Mouse (Mus musculus): Measurements from ENCODE around the gene Slc44a4. TPM values are rescaled to one million over a fixed set of nuclear protein-coding genes. Genes with fewer than 3 reads are reported as not detected.
"Not testable (repeated sequence)": the region's sequence is repeated elsewhere in the genome, so short reads cannot be mapped to it uniquely, and the experiment has no call there.

The Slc44a4 gene
- polyA plus RNA-seq, 1 experiment: 14.6 TPM

DNA sequence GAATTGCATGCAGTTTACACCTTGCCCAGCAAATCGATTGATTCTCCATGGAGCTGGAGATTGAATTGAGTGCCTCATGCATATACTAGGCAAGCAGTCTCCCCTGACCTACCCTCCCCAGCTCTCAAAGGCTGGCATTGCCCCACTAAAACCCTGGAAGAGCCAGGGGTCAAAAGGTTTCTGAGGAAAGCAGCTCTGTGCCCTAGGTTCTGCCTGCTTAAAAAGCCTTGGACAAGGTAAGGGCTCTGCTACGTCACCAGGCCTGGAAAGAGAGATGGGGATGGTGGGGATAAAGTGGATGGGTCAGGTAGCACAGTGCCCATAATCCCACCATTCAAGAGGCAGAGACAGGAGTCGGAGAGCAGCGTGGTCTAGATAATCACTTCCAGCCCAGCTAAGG, 40.6 kb downstream of the Slc44a4 start:
- no peak overlapping the region for H3K4me2 ChIP-seq (ENCODE audit: low read depth)
- no peaks in the 10 kb centered on the region for H3K27me3 ChIP-seq (ENCODE audit: control insufficient read depth, insufficient read depth, insufficient read length)
- no peak overlapping the region for H3ac ChIP-seq (ENCODE audit: control insufficient read depth, insufficient read length)
- peaks cover 18% of the 10 kb centered on the region for H3K79me2 ChIP-seq (ENCODE audit: control insufficient read depth, insufficient read depth)
- H3K4me3 ChIP-seq: no peak overlapping the region
- TF ChIP-seq POLR2A (IDR thresholded peaks at IDR 0.05; ENCODE audit: insufficient read length, low read depth) (no peak), CEBPB (IDR thresholded peaks at IDR 0.05; ENCODE audit: insufficient read depth, poor library complexity, severe bottlenecking) (no peak), MAX (IDR thresholded peaks at IDR 0.05; ENCODE audit: low read depth) (no peak), REST (IDR thresholded peaks at IDR 0.05; ENCODE audit: insufficient read depth, insufficient read length) (no peak), MYOD1 (IDR thresholded peaks at IDR 0.05; ENCODE audit: control insufficient read depth in 1 of 3, insufficient read length in 2 of 3, low read depth in 2 of 3) (no peak), E2F4 (IDR thresholded peaks at IDR 0.05; ENCODE audit: insufficient read depth) (no peak), TCF3 (IDR thresholded peaks at IDR 0.05; ENCODE audit: insufficient read length, low read depth) (no peak), USF1 (IDR thresholded peaks at IDR 0.05; ENCODE audit: low read depth) (no peak), POLR2AphosphoS2 (IDR thresholded peaks at IDR 0.05; ENCODE audit: insufficient read length, low read depth) (no peak), TCF12 (IDR thresholded peaks at IDR 0.05; ENCODE audit: insufficient read depth, poor library complexity, severe bottlenecking) (no peak), SRF (IDR thresholded peaks at IDR 0.05; ENCODE audit: control insufficient read depth, insufficient read length, low read depth) (no peak), MYOG (IDR thresholded peaks at IDR 0.05; ENCODE audit: control insufficient read depth in 1 of 3, insufficient read depth in 1 of 3, insufficient read length in 2 of 3, low read depth in 2 of 3) (no peak)
- peaks cover 12% of the 10 kb centered on the region for H3K36me3 ChIP-seq (ENCODE audit: control insufficient read depth, insufficient read depth)

DNA sequence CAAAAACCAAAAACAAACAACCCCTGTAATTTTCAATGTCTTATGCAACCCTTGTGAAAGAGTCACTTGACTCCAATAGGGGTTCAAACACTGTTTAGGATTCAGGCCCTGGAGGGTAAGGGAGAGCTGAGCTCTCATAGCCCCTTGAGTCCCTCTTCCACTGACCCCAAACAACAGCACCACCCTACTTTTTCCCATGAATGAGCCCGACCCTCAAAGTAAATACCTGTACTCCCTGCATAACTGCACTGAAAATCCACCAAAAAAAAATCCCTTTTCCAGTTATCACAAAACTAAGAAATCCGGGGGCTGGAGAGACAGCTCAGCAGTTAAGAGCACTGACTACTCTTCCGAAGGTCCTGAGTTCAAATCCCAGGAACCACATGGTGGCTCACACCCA, 41.6 kb downstream of the Slc44a4 start:
- H3K27me3 ChIP-seq (ENCODE audit: control insufficient read depth, insufficient read depth, insufficient read length): no peaks in the 10 kb centered on the region
- peaks cover 14% of the 10 kb centered on the region for H3K79me2 ChIP-seq (ENCODE audit: control insufficient read depth, insufficient read depth)
- H3K36me3 ChIP-seq (ENCODE audit: control insufficient read depth, insufficient read depth): peaks cover 2% of the 10 kb centered on the region
- H3K4me2 ChIP-seq (ENCODE audit: low read depth): no peak overlapping the region
- H3ac ChIP-seq (ENCODE audit: control insufficient read depth, insufficient read length): no peak overlapping the region
- H3K4me3 ChIP-seq: no peak overlapping the region
- TF ChIP-seq E2F4 (IDR thresholded peaks at IDR 0.05; ENCODE audit: insufficient read depth) (no peak), CEBPB (IDR thresholded peaks at IDR 0.05; ENCODE audit: insufficient read depth, poor library complexity, severe bottlenecking) (no peak), POLR2AphosphoS2 (IDR thresholded peaks at IDR 0.05; ENCODE audit: insufficient read length, low read depth) (no peak), REST (IDR thresholded peaks at IDR 0.05; ENCODE audit: insufficient read depth, insufficient read length) (no peak), POLR2A (IDR thresholded peaks at IDR 0.05; ENCODE audit: insufficient read length, low read depth) (no peak), MYOD1 (IDR thresholded peaks at IDR 0.05; ENCODE audit: control insufficient read depth in 1 of 3, insufficient read length in 2 of 3, low read depth in 2 of 3) (no peak), MYOG (IDR thresholded peaks at IDR 0.05; ENCODE audit: control insufficient read depth in 1 of 3, insufficient read depth in 1 of 3, insufficient read length in 2 of 3, low read depth in 2 of 3) (no peak), USF1 (IDR thresholded peaks at IDR 0.05; ENCODE audit: low read depth) (no peak), TCF12 (IDR thresholded peaks at IDR 0.05; ENCODE audit: insufficient read depth, poor library complexity, severe bottlenecking) (no peak), MAX (IDR thresholded peaks at IDR 0.05; ENCODE audit: low read depth) (no peak), SRF (IDR thresholded peaks at IDR 0.05; ENCODE audit: control insufficient read depth, insufficient read length, low read depth) (no peak), TCF3 (IDR thresholded peaks at IDR 0.05; ENCODE audit: insufficient read length, low read depth) (no peak)

DNA sequence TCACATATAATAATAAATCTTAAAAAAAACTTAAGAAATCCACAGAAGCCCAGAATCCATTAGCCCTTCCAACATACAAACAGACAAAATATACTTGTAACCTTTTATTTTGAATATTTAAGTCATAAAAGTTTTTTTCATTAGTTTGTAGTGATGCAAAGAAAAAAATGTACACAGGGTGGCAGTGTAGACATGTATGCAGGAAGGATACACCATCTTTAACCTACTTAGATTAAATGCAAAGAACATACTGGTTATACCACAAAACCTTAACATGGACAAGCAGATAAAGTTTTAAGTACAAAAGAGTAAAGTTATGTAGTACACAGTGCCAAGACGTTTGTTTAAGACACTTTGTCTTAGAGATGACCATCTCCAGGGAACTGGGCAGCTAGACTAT, 42.1 kb downstream of the Slc44a4 start:
- no peak overlapping the region for H3K4me3 ChIP-seq

DNA sequence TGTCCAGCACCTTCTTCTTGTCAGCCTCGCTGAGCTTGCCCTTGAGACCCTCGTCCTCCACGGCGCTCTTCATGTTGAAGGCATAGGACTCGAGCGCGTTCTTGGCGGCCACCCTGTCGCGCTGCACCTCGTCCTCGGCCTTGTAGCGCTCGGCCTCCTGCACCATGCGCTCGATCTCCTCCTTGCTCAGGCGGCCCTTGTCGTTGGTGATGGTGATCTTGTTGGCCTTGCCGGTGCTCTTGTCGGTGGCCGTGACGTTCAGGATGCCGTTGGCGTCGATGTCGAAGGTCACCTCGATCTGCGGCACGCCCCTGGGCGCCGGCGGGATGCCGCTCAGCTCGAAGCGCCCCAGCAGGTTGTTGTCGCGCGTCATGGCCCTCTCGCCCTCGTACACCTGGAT, 43.0 kb downstream of the Slc44a4 start:
- H3K4me2 ChIP-seq (ENCODE audit: low read depth); H3ac ChIP-seq (ENCODE audit: control insufficient read depth, insufficient read length); H3K79me2 ChIP-seq (ENCODE audit: control insufficient read depth, insufficient read depth); H3K4me3 ChIP-seq; H3K36me3 ChIP-seq (ENCODE audit: control insufficient read depth, insufficient read depth); H3K27me3 ChIP-seq (ENCODE audit: control insufficient read depth, insufficient read depth, insufficient read length): not testable (repeated sequence)

More for the DNA sequence above, 42.1 kb downstream of the Slc44a4 start:
- no peaks in the 10 kb centered on the region for H3K27me3 ChIP-seq (ENCODE audit: control insufficient read depth, insufficient read depth, insufficient read length)
- H3K36me3 ChIP-seq (ENCODE audit: control insufficient read depth, insufficient read depth): no peaks in the 10 kb centered on the region
- no peak overlapping the region for H3K4me2 ChIP-seq (ENCODE audit: low read depth)
- TF ChIP-seq REST (IDR thresholded peaks at IDR 0.05; ENCODE audit: insufficient read depth, insufficient read length): no peak
- TF ChIP-seq CEBPB (IDR thresholded peaks at IDR 0.05; ENCODE audit: insufficient read depth, poor library complexity, severe bottlenecking): no peak
- no peak overlapping the region for H3ac ChIP-seq (ENCODE audit: control insufficient read depth, insufficient read length)
- H3K79me2 ChIP-seq (ENCODE audit: control insufficient read depth, insufficient read depth): peaks cover 10% of the 10 kb centered on the region

DNA sequence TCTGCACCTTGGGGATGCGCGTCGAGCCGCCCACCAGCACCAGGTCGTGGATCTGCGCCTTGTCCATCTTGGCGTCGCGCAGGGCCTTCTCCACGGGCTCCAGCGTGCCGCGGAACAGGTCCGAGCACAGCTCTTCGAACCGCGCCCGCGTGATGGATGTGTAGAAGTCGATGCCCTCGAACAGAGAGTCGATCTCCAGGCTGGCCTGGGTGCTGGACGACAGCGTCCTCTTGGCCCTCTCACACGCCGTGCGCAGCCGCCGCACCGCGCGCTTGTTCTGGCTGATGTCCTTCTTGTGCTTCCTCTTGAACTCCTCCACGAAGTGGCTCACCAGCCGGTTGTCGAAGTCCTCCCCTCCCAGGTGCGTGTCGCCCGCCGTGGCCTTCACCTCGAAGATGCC, 43.7 kb downstream of the Slc44a4 start:
- not testable (repeated sequence) for H3K4me2 ChIP-seq (ENCODE audit: low read depth); H3ac ChIP-seq (ENCODE audit: control insufficient read depth, insufficient read length); H3K79me2 ChIP-seq (ENCODE audit: control insufficient read depth, insufficient read depth); H3K4me3 ChIP-seq; H3K27me3 ChIP-seq (ENCODE audit: control insufficient read depth, insufficient read depth, insufficient read length); H3K36me3 ChIP-seq (ENCODE audit: control insufficient read depth, insufficient read depth)

DNA sequence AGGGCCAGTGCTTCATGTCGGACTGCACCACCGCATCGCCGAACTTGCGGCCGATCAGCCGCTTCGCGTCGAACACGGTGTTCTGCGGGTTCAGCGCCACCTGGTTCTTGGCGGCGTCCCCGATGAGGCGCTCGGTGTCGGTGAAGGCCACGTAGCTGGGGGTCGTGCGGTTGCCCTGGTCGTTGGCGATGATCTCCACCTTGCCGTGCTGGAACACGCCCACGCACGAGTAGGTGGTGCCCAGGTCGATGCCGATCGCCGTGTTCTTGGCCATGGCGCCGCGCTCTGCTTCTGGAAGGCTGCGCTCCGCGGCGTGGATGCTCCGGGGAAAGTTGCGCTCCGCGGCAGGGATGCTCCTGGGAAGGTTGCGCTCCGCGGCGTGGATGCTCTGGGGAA, 44.5 kb downstream of the Slc44a4 start:
- peak overlapping the region; percentile 19 for H3ac ChIP-seq (ENCODE audit: control insufficient read depth, insufficient read length)
- H3K4me3 ChIP-seq: peak overlapping the region; percentile 40
- not testable (repeated sequence) for H3K79me2 ChIP-seq (ENCODE audit: control insufficient read depth, insufficient read depth); H3K27me3 ChIP-seq (ENCODE audit: control insufficient read depth, insufficient read depth, insufficient read length); H3K36me3 ChIP-seq (ENCODE audit: control insufficient read depth, insufficient read depth); H3K4me2 ChIP-seq (ENCODE audit: low read depth)
